Mouse (Mus musculus) bone marrow macrophage, adult 2 months (primary cell): Measurements from ENCODE around the gene Plch1.

Experiments used
- CTCF ChIP-seq: IDR thresholded peaks from 2 replicates; pipeline ENCODE4 v1.5.1; 2012; ENCODE audit warnings: low read depth, mild to moderate bottlenecking, low read length, moderate library complexity
- POLR2A ChIP-seq: IDR thresholded peaks from 2 replicates; pipeline ENCODE4 v1.6.1; 2012; ENCODE audit warnings: mild to moderate bottlenecking, low read depth, low read length, borderline replicate concordance

DNA sequence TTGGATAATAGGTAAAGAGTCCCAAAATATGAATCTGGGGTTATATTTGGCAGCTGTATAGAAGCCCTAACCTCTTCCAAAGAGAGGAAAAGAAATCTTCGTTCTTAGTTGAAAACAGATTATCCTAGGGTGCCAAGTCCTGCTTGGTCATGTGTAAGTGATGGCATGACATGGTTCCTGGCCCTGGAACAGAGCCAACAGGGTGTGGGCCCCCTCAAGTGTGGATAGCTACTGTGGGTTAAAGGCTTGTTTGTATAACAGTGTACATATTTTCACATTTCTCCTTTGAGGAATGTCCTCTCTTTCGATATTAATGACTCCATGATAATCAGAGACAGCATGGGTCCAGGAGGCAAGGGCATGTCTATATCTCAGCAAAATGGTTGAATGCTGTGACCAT, 39.7 kb upstream of the Plch1 start:
- TF ChIP-seq CTCF: no peak
- TF ChIP-seq POLR2A: no peak
